Mouse (Mus musculus) liver, embryonic 11.5 days (tissue): ENCODE measurements around the gene Ugt1a2. TPM values are rescaled to one million over a fixed set of nuclear protein-coding genes. Genes with fewer than 3 reads are reported as not detected.

Source experiments
- ATAC-seq: fragments of 200-750 bp; cut with Nextera tagmentation; replicated peaks from 2 replicates; pipeline ENCODE4 v1.8.0; 2017; ENCODE audit warnings: moderate number of reproducible peaks, mild to moderate bottlenecking, moderate TSS enrichment, moderate library complexity; ENCODE audit not compliant: low FRiP score
- DNase-seq: peaks from one replicate; pipeline ENCODE4 v3.0.0-alpha.2; 2017; ENCODE audit warnings: low spot score
- H3K27ac ChIP-seq: fragments of 300-500 bp; sonication (generic); 2 replicates; pipeline ENCODE4 v1.5.1; 2014; ENCODE audit warnings: mild to moderate bottlenecking, low read depth, low read length, control low read depth
- H3K27me3 ChIP-seq: fragments of 300-500 bp; sonication (generic); replicated peaks from 2 replicates; pipeline ENCODE4 v1.6.1; 2014; ENCODE audit warnings: low read length, mixed read lengths; ENCODE audit not compliant: control insufficient read depth, insufficient read depth
- H3K36me3 ChIP-seq: fragments of 300-500 bp; sonication (generic); 2 replicates; pipeline ENCODE4 v1.6.1; 2014; ENCODE audit warnings: mild to moderate bottlenecking, low read length, moderate library complexity, mixed read lengths; ENCODE audit not compliant: control insufficient read depth, insufficient read depth
- H3K4me1 ChIP-seq: fragments of 300-500 bp; sonication (generic); replicated peaks from 2 replicates; pipeline ENCODE4 v1.6.1; 2014; ENCODE audit warnings: low read length, mixed read lengths; ENCODE audit not compliant: control insufficient read depth, insufficient read depth
- H3K4me2 ChIP-seq: fragments of 300-500 bp; sonication (generic); 2 replicates; pipeline ENCODE4 v1.6.1; 2014; ENCODE audit warnings: mild to moderate bottlenecking, control low read depth, moderate library complexity
- H3K4me3 ChIP-seq: fragments of 300-500 bp; sonication (generic); 2 replicates; pipeline ENCODE4 v1.5.1; 2014; ENCODE audit warnings: low read depth, low read length, control low read depth
- H3K9ac ChIP-seq: fragments of 300-500 bp; sonication (generic); 2 replicates; pipeline ENCODE4 v1.6.1; 2014; ENCODE audit warnings: low read depth, low read length, control low read depth
- H3K9me3 ChIP-seq: fragments of 300-500 bp; sonication (generic); 2 replicates; pipeline ENCODE4 v1.6.1; 2016; ENCODE audit warnings: low read length, inconsistent platforms, mixed read lengths; ENCODE audit not compliant: control insufficient read depth
- WGBS: fragments of 180-500 bp; shearing (Covaris S2); extraction: QIAGEN DNeasy Blood & Tissue Kit; methylation state at CpG from one replicate; pipeline ENCODE4 v1.1.7; 2014; 5-methylcytosine and 5-hydroxymethylcytosine counted together
- polyA plus RNA-seq: library from polyadenylated mRNA; unstranded; fragments of >200 nt; fragmentation: Nextera tagmentation; extraction: Ambion mirVana; gene quantifications from 2 replicates; pipeline ENCODE4 v1.2.1, GENCODE M21; 2014

The Ugt1a2 gene
- polyA plus RNA-seq, 1 experiment from 2014 or later = not detected

- DNase-seq (no peak), ATAC-seq (no peak)
- H3K36me3 ChIP-seq = peaks cover 67% of the 10 kb centered on the region
- peaks cover 35% of the 10 kb centered on the region for H3K4me1 ChIP-seq
- H3K4me3 ChIP-seq = no peak overlapping the region
- no peak overlapping the region for H3K9ac ChIP-seq
- WGBS = 80% methylated on average over 4 of the region's 4 CpGs
- H3K27ac ChIP-seq = no peak overlapping the region
- no peak overlapping the region for H3K4me2 ChIP-seq
- peaks cover 23% of the 10 kb centered on the region for H3K9me3 ChIP-seq
- H3K27me3 ChIP-seq = no peaks in the 10 kb centered on the region
Measured at GRCm38 (mm10) chr1:88262255-88262654, 61.9 kb downstream of the Ugt1a2 start.

GRCm38 (mm10) chr1:88262961-88263360, 62.6 kb downstream of the Ugt1a2 start:
- Histone ChIP-seq H3K9me3 (peaks cover 22% of the 10 kb centered on the region), H3K27ac (no peak overlapping the region), H3K4me3 (no peak overlapping the region), H3K4me1 (peaks cover 35% of the 10 kb centered on the region), H3K27me3 (no peaks in the 10 kb centered on the region), H3K36me3 (peaks cover 74% of the 10 kb centered on the region), H3K9ac (no peak overlapping the region), H3K4me2 (no peak overlapping the region)
- DNase-seq (no peak), ATAC-seq (no peak)
- WGBS = 74% methylated on average over 6 of the region's 6 CpGs

- 89% methylated on average over 5 of the region's 5 CpGs for WGBS
- Histone ChIP-seq H3K36me3 (peaks cover 82% of the 10 kb centered on the region), H3K4me1 (peaks cover 35% of the 10 kb centered on the region), H3K9me3 (peaks cover 21% of the 10 kb centered on the region), H3K9ac (no peak overlapping the region), H3K27me3 (no peaks in the 10 kb centered on the region), H3K27ac (no peak overlapping the region), H3K4me3 (no peak overlapping the region), H3K4me2 (no peak overlapping the region)
- ATAC-seq (no peak), DNase-seq (no peak)
Measured at GRCm38 (mm10) chr1:88263778-88264177, 63.4 kb downstream of the Ugt1a2 start.

- H3K4me3 ChIP-seq = no peak overlapping the region
- H3K9me3 ChIP-seq = peaks cover 21% of the 10 kb centered on the region
- peaks cover 88% of the 10 kb centered on the region for H3K36me3 ChIP-seq
- no peak for ATAC-seq
- DNase-seq = no peak
- H3K9ac ChIP-seq = no peak overlapping the region
- no peak overlapping the region for H3K27ac ChIP-seq
- H3K27me3 ChIP-seq = no peaks in the 10 kb centered on the region
- H3K4me2 ChIP-seq = no peak overlapping the region
- H3K4me1 ChIP-seq = peaks cover 32% of the 10 kb centered on the region
- 86% methylated on average over 7 of the region's 7 CpGs for WGBS
Measured at GRCm38 (mm10) chr1:88264237-88264868, 64.0 kb downstream of the Ugt1a2 start.

- no peak overlapping the region for H3K4me2 ChIP-seq
- no peaks in the 10 kb centered on the region for H3K27me3 ChIP-seq
- peaks cover 27% of the 10 kb centered on the region for H3K4me1 ChIP-seq
- ATAC-seq (no peak), DNase-seq (no peak)
- peaks cover 21% of the 10 kb centered on the region for H3K9me3 ChIP-seq
- H3K9ac ChIP-seq = no peak overlapping the region
- peaks cover 93% of the 10 kb centered on the region for H3K36me3 ChIP-seq
- WGBS = 75% methylated on average over 4 of the region's 4 CpGs
- H3K4me3 ChIP-seq = no peak overlapping the region
- no peak overlapping the region for H3K27ac ChIP-seq
Measured at GRCm38 (mm10) chr1:88264869-88265240, 64.5 kb downstream of the Ugt1a2 start.

- Histone ChIP-seq H3K27me3 (no peaks in the 10 kb centered on the region), H3K9ac (no peak overlapping the region), H3K36me3 (peaks cover 90% of the 10 kb centered on the region), H3K27ac (no peak overlapping the region), H3K4me3 (no peak overlapping the region), H3K4me1 (peaks cover 14% of the 10 kb centered on the region), H3K4me2 (no peak overlapping the region), H3K9me3 (peaks cover 16% of the 10 kb centered on the region)
- WGBS = 89% methylated on average over 13 of the region's 13 CpGs
- ATAC-seq (no peak), DNase-seq (no peak)
Measured at GRCm38 (mm10) chr1:88266123-88266522, 65.7 kb downstream of the Ugt1a2 start.

GRCm38 (mm10) chr1:88267489-88267888, 67.1 kb downstream of the Ugt1a2 start:
- H3K27me3 ChIP-seq = no peaks in the 10 kb centered on the region
- H3K4me1 ChIP-seq = peaks cover 2% of the 10 kb centered on the region; the same call in 1 of the 2 replicates
- no peak for DNase-seq
- no peak overlapping the region for H3K4me2 ChIP-seq
- H3K27ac ChIP-seq = no peak overlapping the region
- no peak overlapping the region for H3K4me3 ChIP-seq
- ATAC-seq = no peak; the same call in 1 of the 2 replicates
- 94% methylated on average over 6 of the region's 6 CpGs for WGBS
- H3K9ac ChIP-seq = no peak overlapping the region
- H3K9me3 ChIP-seq = peaks cover 11% of the 10 kb centered on the region
- peaks cover 90% of the 10 kb centered on the region for H3K36me3 ChIP-seq

GRCm38 (mm10) chr1:88268070-88268469, 67.7 kb downstream of the Ugt1a2 start:
- Histone ChIP-seq H3K4me1 (no peaks in the 10 kb centered on the region), H3K9me3 (peaks cover 11% of the 10 kb centered on the region), H3K4me3 (no peak overlapping the region), H3K27me3 (no peaks in the 10 kb centered on the region), H3K36me3 (peaks cover 90% of the 10 kb centered on the region), H3K27ac (no peak overlapping the region), H3K9ac (no peak overlapping the region), H3K4me2 (no peak overlapping the region)
- DNase-seq (no peak), ATAC-seq (no peak)
- 83% methylated on average over 6 of the region's 6 CpGs for WGBS
